Mouse (Mus musculus): ENCODE results near the gene Oas1h.

DNA sequence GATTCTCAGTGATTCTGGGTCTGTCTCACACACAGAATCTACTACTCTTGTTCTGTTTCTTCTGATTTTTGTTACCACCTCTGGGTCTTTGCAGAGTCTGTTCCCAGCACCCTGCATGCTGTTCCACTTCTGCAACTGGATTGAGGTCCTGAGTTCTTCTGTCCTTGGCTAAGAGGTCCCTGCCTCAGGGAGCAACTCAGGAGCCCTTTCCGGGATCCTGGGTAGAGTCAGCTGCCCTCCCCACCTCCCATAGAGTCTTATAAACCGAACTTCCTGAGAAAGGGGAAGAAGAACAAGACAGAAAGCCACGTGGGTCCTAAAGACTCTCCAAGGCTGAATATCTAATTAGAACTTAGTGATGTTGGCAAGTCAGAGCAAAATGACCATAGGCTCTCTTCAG, 29.8 kb downstream of the Oas1h start:
- no peak for TF ChIP-seq POLR2A (IDR thresholded peaks at IDR 0.05; ENCODE audit: insufficient read length, low read depth)
- TF ChIP-seq TCF12 (IDR thresholded peaks at IDR 0.05; ENCODE audit: insufficient read depth, poor library complexity, severe bottlenecking), result no peak
- no peak for TF ChIP-seq MAX (IDR thresholded peaks at IDR 0.05; ENCODE audit: low read depth)
- no peak for TF ChIP-seq TCF3 (IDR thresholded peaks at IDR 0.05; ENCODE audit: insufficient read length, low read depth)
- TF ChIP-seq MYOG (IDR thresholded peaks at IDR 0.05; ENCODE audit: control insufficient read depth in 1 of 3, insufficient read depth in 1 of 3, insufficient read length in 2 of 3, low read depth in 2 of 3), result no peak
- TF ChIP-seq E2F4 (IDR thresholded peaks at IDR 0.05; ENCODE audit: insufficient read depth), result no peak
